Mouse (Mus musculus) limb, embryonic 12.5 days (tissue): ENCODE data around the gene Zbtb49. TPM values are rescaled to one million over a fixed set of nuclear protein-coding genes. Genes with fewer than 3 reads are reported as not detected.
A peak's percentile ranks its signal among the peaks of the same experiment; 100 is the strongest.

Source experiments
- ATAC-seq: fragments of 200-750 bp; cut with Nextera tagmentation; 2 replicates; pipeline ENCODE4 v1.8.0; 2017; ENCODE audit warnings: low read depth, moderate TSS enrichment; ENCODE audit not compliant: insufficient number of reproducible peaks, insufficient read depth, low FRiP score, low TSS enrichment
- H3K27ac ChIP-seq: fragments of 300-500 bp; sonication (generic); 2 replicates; pipeline ENCODE4 v1.5.1; 2016; ENCODE audit warnings: mild to moderate bottlenecking, moderate library complexity
- H3K27me3 ChIP-seq: fragments of 300-500 bp; sonication (generic); 2 replicates; pipeline ENCODE4 v1.6.1; 2016; ENCODE audit warnings: mild to moderate bottlenecking, moderate library complexity
- H3K36me3 ChIP-seq: fragments of 300-500 bp; sonication (generic); 2 replicates; pipeline ENCODE4 v1.6.1; 2016; ENCODE audit warnings: mild to moderate bottlenecking, moderate library complexity
- H3K4me1 ChIP-seq: fragments of 300-500 bp; sonication (generic); replicated peaks from 2 replicates; pipeline ENCODE4 v1.6.1; 2016
- H3K4me2 ChIP-seq: fragments of 300-500 bp; sonication (generic); 2 replicates; pipeline ENCODE4 v1.6.1; 2016; ENCODE audit warnings: mild to moderate bottlenecking, moderate library complexity
- H3K4me3 ChIP-seq: fragments of 300-500 bp; sonication (generic); replicated peaks from 2 replicates; pipeline ENCODE4 v1.5.1; 2016; ENCODE audit warnings: mild to moderate bottlenecking
- H3K9ac ChIP-seq: fragments of 300-500 bp; sonication (generic); replicated peaks from 2 replicates; pipeline ENCODE4 v1.6.1; 2016; ENCODE audit warnings: mild to moderate bottlenecking, moderate library complexity
- H3K9me3 ChIP-seq: fragments of 300-500 bp; sonication (generic); 2 replicates; pipeline ENCODE4 v1.6.1; 2016; ENCODE audit warnings: mild to moderate bottlenecking, moderate library complexity
- WGBS: fragments of 180-500 bp; shearing (Covaris S2); methylation state at CpG from one replicate; pipeline ENCODE4 v1.1.7; 2016; 5-methylcytosine and 5-hydroxymethylcytosine counted together
- polyA plus RNA-seq: library from polyadenylated mRNA; unstranded; fragments of >200 nt; fragmentation: Nextera tagmentation; extraction: Ambion mirVana; gene quantifications from 2 replicates; pipeline ENCODE4 v1.2.1, GENCODE M21; 2016

Zbtb49 gene
- polyA plus RNA-seq, 1 experiment from 2014 or later = 18.4 TPM

DNA sequence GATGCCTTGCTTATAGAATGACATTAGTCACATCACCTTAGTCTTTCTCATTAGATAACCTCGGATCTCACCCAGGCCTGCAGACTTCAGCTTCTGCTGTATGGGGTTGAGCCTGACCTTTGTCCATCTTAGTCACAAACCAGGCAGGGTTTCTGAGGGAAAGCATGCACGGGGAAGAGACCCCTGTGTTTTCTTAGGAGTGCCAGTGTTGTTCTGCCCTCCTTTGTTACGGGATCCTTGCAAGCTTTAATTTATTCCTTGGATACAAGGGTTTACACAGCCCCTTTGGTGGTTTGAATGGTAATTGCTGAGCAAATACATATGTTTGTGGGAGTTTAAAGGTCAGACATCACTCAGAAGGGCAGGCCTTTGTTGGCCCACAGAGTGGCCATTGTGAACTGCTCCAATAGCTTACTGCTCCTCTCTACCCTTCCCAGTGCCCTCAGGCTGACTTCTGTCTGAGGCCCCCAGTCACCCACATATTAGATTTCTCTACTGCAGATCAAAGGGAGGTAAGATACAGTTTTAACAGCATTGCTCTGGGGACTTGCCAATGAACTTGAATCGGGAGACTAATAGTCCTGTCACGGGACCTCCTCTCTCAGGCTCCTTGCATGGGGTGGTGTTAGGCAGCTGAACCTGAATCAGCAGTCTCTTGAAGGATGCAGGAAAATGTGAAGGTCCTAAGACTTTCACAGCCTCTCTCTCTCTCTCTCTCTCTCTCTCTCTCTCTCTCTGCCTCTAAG is 20.6 kb upstream of the Zbtb49 start:
- no peaks in the 10 kb centered on the region for H3K27me3 ChIP-seq
- no peak overlapping the region for H3K9ac ChIP-seq
- H3K4me3 ChIP-seq = no peak overlapping the region
- H3K9me3 ChIP-seq = 0 out of 2 replicates have a peak, but pooled peaks cover 7% of the 10 kb centered on the region
- no peak for ATAC-seq
- peaks cover 6% of the 10 kb centered on the region for H3K36me3 ChIP-seq
- H3K27ac ChIP-seq = no peak overlapping the region
- 69% methylated on average over 5 of the region's 5 CpGs for WGBS
- no peak overlapping the region for H3K4me2 ChIP-seq
- no peaks in the 10 kb centered on the region for H3K4me1 ChIP-seq

DNA sequence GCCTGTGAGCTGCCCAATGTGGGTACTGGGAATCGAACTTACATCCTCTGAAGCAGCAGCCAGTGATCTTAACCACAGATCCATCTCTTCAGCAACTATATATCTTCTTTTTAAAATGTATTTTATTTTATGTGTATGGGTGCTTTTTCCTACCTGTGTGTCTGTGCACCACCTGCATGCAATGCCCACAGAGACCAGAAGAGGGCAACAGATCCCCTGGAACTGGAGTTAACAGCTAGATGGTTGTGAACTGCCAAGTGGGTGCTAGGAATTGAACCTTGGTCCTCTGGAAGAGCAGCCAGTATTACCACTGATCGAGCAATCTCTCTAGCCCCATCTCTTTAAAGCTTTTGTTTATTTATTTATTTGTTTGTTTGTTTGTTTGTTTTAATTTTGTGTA is 16.4 kb upstream of the Zbtb49 start:
- no peak overlapping the region for H3K9ac ChIP-seq

DNA sequence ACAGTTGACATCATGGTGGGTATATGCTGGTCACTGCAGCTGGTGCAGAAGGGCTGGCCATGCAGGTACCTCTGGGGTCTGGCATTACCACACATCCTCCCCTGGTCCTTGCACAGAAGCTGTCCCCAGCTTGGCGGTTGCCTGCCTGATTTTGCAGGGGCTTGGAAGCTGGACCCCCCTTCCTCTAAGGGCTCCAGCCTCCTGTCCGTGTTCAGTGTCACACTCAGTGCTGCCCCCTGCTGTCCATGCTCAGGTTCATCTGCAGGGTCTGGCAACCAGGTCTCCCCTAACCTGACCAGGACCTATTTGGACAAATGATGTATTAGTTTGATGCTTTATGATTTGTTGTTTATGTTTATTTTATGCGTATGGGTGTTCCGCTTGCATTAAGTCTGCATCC is 15.2 kb upstream of the Zbtb49 start:
- H3K9me3 ChIP-seq = 0 out of 2 replicates have a peak, but pooled peaks cover 7% of the 10 kb centered on the region
- 68% methylated on average over 4 of the region's 4 CpGs for WGBS
- H3K27ac ChIP-seq = no peak overlapping the region
- H3K9ac ChIP-seq = no peak overlapping the region
- no peak overlapping the region for H3K4me3 ChIP-seq
- no peaks in the 10 kb centered on the region for H3K27me3 ChIP-seq
- H3K36me3 ChIP-seq = peaks cover 57% of the 10 kb centered on the region
- H3K4me1 ChIP-seq = no peaks in the 10 kb centered on the region
- no peak for ATAC-seq
- H3K4me2 ChIP-seq = no peak overlapping the region

More for the DNA sequence above, 16.4 kb upstream of the Zbtb49 start:
- no peak for ATAC-seq
- no peak overlapping the region for H3K4me2 ChIP-seq
- no peaks in the 10 kb centered on the region for H3K27me3 ChIP-seq
- H3K36me3 ChIP-seq = peaks cover 45% of the 10 kb centered on the region
- WGBS = 96% methylated on average over 2 of the region's 2 CpGs
- 0 out of 2 replicates have a peak, but pooled peaks cover 7% of the 10 kb centered on the region for H3K9me3 ChIP-seq
- no peak overlapping the region for H3K4me3 ChIP-seq
- no peaks in the 10 kb centered on the region for H3K4me1 ChIP-seq
- H3K27ac ChIP-seq = no peak overlapping the region

DNA sequence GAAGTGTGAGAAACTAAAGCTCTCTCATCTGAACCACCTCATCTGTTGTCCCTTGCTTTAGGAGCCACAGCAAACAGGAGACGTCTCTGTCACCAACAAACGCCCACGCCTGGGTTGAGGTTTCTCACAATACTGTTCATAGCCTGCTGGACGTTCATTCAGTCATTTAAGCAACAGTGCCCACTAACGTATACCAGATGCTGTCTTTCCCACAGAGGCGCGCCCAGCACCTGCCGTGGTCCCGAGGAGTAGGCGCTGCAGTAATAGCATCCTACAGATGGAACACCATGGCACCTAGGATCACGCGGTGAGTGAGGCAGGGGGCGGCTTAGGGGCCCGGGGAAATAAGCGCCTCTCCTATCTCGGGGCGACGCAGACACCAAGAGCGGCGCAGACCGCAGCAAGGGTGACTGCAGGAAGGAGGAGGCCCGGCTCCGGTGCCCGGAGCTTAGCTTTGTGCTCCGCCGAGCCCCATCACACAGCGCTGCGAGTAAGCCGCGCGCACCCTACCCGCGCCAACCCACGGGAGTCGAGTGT is 418 bp downstream of the Zbtb49 start:
- H3K9me3 ChIP-seq = no peaks in the 10 kb centered on the region
- ATAC-seq = peak; percentile 78
- H3K36me3 ChIP-seq = peaks cover 44% of the 10 kb centered on the region
- H3K27me3 ChIP-seq = no peaks in the 10 kb centered on the region
- H3K4me1 ChIP-seq = peaks cover 23% of the 10 kb centered on the region
- peak overlapping the region; percentile 89 for H3K4me3 ChIP-seq
- peak overlapping the region; percentile 88 for H3K4me2 ChIP-seq
- peak overlapping the region; percentile 81 for H3K9ac ChIP-seq
- 0 out of 2 replicates have a peak overlapping the region, but pooled peaks have one; percentile 56 for H3K27ac ChIP-seq
- under 1% methylated on average over 35 of the region's 35 CpGs for WGBS

DNA sequence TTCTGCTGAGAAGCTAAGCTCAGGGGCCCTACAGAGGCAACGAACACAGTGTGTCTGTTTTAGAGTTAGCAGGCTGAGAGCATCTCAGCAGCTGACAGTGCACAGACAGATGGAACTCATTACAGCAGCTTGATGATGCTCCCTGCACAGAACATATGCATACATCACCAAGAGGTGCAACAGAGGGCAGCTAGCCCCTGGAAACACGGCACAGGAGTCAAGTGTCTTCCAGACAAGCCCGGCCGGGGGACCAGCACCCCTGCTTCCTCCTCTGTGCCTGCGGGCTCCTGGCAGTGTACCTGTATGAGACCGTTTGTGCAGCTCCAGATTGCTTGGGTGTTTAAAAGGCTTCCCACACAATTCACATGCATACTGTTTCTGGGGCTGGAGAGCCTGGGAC is 7.2 kb downstream of the Zbtb49 start:
- ATAC-seq = 0 out of 2 replicates have a peak, but pooled peaks have one; percentile 26
- Histone ChIP-seq H3K9ac (no peak overlapping the region), H3K27me3 (no peaks in the 10 kb centered on the region), H3K4me2 (no peak overlapping the region), H3K27ac (no peak overlapping the region), H3K9me3 (no peaks in the 10 kb centered on the region), H3K4me3 (no peak overlapping the region), H3K36me3 (peaks cover 90% of the 10 kb centered on the region), H3K4me1 (no peaks in the 10 kb centered on the region)
- 77% methylated on average over 6 of the region's 6 CpGs for WGBS

DNA sequence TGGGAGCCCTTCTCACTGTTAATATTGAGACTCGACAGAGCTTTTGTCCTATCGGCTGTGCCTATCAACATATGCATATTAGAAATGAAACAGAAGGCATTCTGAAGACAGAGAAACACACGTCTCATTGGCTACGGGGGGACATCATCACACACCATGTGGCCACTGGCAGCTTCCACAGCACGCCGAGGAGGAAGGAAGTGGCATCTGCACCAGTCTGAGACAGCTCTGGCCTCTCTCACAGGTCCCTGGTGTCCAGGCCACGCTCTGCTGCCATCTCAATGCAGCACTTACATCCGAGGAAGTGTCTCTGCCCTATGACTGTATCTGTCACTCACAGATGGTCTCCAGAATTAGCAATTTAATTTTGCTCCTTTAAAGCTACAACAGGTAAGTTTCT is 8.6 kb downstream of the Zbtb49 start:
- Histone ChIP-seq H3K27me3 (no peaks in the 10 kb centered on the region), H3K9ac (no peak overlapping the region), H3K36me3 (peaks cover 88% of the 10 kb centered on the region), H3K4me2 (no peak overlapping the region), H3K4me1 (no peaks in the 10 kb centered on the region), H3K4me3 (no peak overlapping the region), H3K27ac (no peak overlapping the region), H3K9me3 (no peaks in the 10 kb centered on the region)
- ATAC-seq = no peak
- 86% methylated on average over 8 of the region's 8 CpGs for WGBS

DNA sequence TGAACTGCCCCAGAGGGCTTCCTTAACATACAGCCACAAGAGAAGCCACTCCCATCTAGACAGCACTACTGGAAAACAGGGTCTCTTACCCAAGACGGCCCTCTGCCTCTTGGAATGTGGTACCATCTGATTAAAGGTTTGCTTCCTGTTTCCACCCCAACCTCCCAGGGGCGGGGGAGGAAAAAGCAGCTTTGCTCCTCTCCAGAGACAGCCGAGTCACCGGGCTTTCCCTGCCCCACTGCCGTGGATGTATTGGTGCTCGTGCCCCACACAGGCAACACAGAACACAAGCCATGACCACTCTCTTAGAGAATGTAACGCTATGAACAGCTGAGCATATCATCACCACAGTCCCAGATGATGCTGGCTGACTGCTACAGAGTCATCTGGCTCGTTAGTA is 11.3 kb downstream of the Zbtb49 start:
- Histone ChIP-seq H3K27me3 (no peaks in the 10 kb centered on the region), H3K4me1 (no peaks in the 10 kb centered on the region), H3K36me3 (peaks cover 86% of the 10 kb centered on the region), H3K4me3 (no peak overlapping the region), H3K9me3 (no peaks in the 10 kb centered on the region), H3K27ac (no peak overlapping the region), H3K4me2 (no peak overlapping the region), H3K9ac (no peak overlapping the region)
- ATAC-seq = no peak
- WGBS = 67% methylated on average over 8 of the region's 8 CpGs

DNA sequence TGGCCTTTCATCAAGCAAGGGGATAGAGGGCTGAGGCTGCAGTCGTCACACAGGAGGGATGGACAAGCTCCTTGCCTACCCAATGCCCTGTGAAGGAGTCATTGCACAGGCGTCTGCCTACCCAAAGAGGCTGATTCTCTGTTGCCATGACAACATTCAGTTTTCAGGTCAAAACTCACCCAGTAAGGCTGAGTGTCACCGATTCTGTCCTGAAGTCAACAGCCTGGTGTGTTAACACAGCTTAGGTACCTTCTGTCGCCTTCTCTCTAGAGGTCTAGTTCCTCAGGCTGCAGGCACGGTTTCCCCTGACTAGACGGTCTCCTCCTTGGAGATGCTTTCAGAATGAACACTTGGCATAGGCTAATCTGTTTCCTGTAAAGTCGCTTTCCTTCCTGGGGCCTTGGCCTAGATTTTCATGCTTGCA is 14.9 kb downstream of the Zbtb49 start:
- WGBS = 88% methylated on average over 7 of the region's 7 CpGs
- no peak for ATAC-seq
- peaks cover 86% of the 10 kb centered on the region for H3K36me3 ChIP-seq

DNA sequence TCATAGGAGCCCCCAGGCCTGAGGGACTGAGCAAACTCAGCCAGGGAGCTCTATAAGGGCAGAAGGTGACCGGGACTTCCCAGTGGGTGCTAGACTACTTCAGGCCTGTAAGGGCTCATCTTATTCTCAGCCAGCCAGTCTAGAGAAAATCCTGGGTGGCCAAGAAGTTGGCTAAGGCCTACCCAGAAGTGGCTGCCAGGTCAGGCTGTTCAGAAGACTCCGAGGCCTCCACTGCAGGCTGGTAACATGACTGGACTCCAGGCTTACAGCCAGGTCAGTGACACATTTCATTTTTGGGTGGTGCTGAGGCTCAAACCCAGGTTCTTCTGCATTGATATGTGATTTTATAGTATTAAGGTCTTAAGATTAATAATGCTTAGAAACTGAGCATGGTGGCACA is 20.6 kb downstream of the Zbtb49 start:
- Histone ChIP-seq H3K4me3 (no peak overlapping the region), H3K9me3 (no peaks in the 10 kb centered on the region), H3K36me3 (peaks cover 55% of the 10 kb centered on the region), H3K27me3 (no peaks in the 10 kb centered on the region; the same call in 1 of the 2 replicates), H3K27ac (no peak overlapping the region), H3K4me1 (no peaks in the 10 kb centered on the region), H3K9ac (no peak overlapping the region), H3K4me2 (no peak overlapping the region)
- ATAC-seq = no peak
- 96% methylated on average over 2 of the region's 2 CpGs for WGBS

More for the DNA sequence above, 14.9 kb downstream of the Zbtb49 start:
- Histone ChIP-seq H3K4me1 (no peaks in the 10 kb centered on the region), H3K27me3 (no peaks in the 10 kb centered on the region), H3K27ac (no peak overlapping the region), H3K9ac (no peak overlapping the region), H3K9me3 (no peaks in the 10 kb centered on the region), H3K4me2 (no peak overlapping the region), H3K4me3 (no peak overlapping the region)

DNA sequence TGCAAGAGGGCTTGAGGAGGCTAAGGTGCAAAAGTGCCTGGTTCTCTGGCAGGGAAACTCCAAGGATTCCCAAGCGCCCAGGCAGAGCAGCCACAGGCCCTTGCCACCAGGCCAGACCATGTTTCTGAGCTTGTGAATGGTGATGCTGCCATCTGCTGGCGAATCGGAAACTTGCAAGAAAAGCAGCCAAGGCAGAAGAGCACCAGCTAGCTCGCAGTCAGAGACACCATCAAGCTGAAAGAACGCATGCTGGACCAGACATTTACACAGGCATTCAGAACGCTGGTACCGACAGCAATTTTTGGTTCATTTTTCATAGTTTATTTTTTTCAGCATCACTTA is 22.8 kb downstream of the Zbtb49 start:
- H3K9ac ChIP-seq = no peak overlapping the region; the same call in 1 of the 2 replicates
- 0 out of 2 replicates have a peak, but pooled peaks have one; percentile 33 for ATAC-seq
- no peak overlapping the region for H3K4me2 ChIP-seq
- peaks cover 33% of the 10 kb centered on the region for H3K36me3 ChIP-seq
- no peak overlapping the region for H3K27ac ChIP-seq
- no peak overlapping the region for H3K4me3 ChIP-seq
- no peaks in the 10 kb centered on the region for H3K9me3 ChIP-seq
- 17% methylated on average over 7 of the region's 7 CpGs for WGBS
- no peaks in the 10 kb centered on the region for H3K4me1 ChIP-seq
- no peaks in the 10 kb centered on the region; the same call in 1 of the 2 replicates for H3K27me3 ChIP-seq

DNA sequence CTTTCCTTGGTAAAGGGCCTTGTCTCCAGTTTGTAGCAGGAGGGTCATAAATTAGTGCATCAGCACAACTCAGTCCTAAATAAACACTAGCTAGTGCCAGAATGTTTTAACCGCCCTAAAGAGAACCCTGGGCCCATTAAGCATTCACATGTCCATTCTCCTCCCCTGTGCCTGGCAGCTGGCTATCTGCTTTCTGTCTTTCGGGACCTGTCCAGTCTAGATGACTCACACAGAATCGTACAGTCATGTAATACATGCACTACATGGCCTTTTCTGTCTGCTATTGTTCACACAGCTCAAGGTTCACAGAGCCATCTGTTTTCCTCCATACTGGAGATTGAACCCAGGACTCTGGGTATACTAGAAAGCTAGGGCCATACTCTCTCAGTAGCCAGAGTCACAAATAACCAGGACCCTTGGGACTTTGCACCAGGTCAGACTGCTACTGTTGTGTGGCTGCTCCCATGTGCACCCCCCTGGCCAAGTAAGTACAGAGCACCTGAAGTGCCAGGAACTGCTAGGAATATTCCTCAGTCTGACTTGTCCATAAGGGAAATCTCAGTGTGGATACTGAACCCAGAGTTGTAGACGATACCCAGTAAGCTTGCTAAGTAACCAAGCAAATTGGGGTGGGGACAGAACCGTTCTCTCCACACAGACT is 23.3 kb downstream of the Zbtb49 start:
- no peak overlapping the region for H3K4me3 ChIP-seq
- H3K27ac ChIP-seq = no peak overlapping the region
- H3K9ac ChIP-seq = no peak overlapping the region; the same call in 1 of the 2 replicates
- ATAC-seq = no peak
- no peaks in the 10 kb centered on the region for H3K9me3 ChIP-seq
- H3K27me3 ChIP-seq = no peaks in the 10 kb centered on the region; the same call in 1 of the 2 replicates
- H3K36me3 ChIP-seq = peaks cover 28% of the 10 kb centered on the region
- H3K4me2 ChIP-seq = no peak overlapping the region
- 74% methylated on average over 5 of the region's 5 CpGs for WGBS
- no peaks in the 10 kb centered on the region for H3K4me1 ChIP-seq
